Mouse (Mus musculus) lung, postnatal 0 days (tissue): ENCODE measurements around the gene Tollip.

Experiments used
- CTCF ChIP-seq: IDR thresholded peaks from 2 replicates; pipeline ENCODE4 v1.5.1; 2016; ENCODE audit warnings: antibody characterized with exemption, mild to moderate bottlenecking
- EP300 ChIP-seq: IDR thresholded peaks from 2 replicates; pipeline ENCODE4 v1.6.1; 2016; ENCODE audit warnings: antibody characterized with exemption, mild to moderate bottlenecking, control low read depth

- TF ChIP-seq CTCF (no peak), EP300 (no peak)
These were observed 16.6 kb upstream of the Tollip start for GRCm38 (mm10) chr7:141934951-141935350.
